Mouse (Mus musculus) ES-Bruce4 (cell line): ENCODE results near the gene Hdac9. TPM values are rescaled to one million over a fixed set of nuclear protein-coding genes. Genes with fewer than 3 reads are reported as not detected.

ENCODE experiments used
- H3K27ac ChIP-seq: 2 replicates; pipeline ENCODE4 v1.5.1; 2012; ENCODE audit warnings: low read length, inconsistent platforms; ENCODE audit not compliant: insufficient read depth
- H3K27me3 ChIP-seq: 2 replicates; pipeline ENCODE4 v1.6.1; 2012; ENCODE audit warnings: mild to moderate bottlenecking, low read length, inconsistent platforms; ENCODE audit not compliant: control insufficient read depth, poor library complexity, insufficient read depth, severe bottlenecking
- H3K36me3 ChIP-seq: 2 replicates; pipeline ENCODE4 v1.6.1; 2012; ENCODE audit warnings: inconsistent platforms, mild to moderate bottlenecking, low read length, moderate library complexity; ENCODE audit not compliant: control insufficient read depth, poor library complexity, insufficient read depth, severe bottlenecking
- H3K4me1 ChIP-seq: one replicate; pipeline ENCODE4 v1.8.1; 2011; ENCODE audit warnings: low read length; ENCODE audit not compliant: control insufficient read depth, insufficient read depth
- H3K4me3 ChIP-seq: 2 replicates; pipeline ENCODE4 v1.5.1; 2011; ENCODE audit warnings: low read depth, mild to moderate bottlenecking, low read length
- H3K9ac ChIP-seq: 2 replicates; pipeline ENCODE4 v1.6.1; 2012; ENCODE audit warnings: low read depth, mild to moderate bottlenecking, inconsistent platforms; ENCODE audit not compliant: poor library complexity, severe bottlenecking
- H3K9me3 ChIP-seq: replicated peaks from 2 replicates; pipeline ENCODE4 v1.6.1; 2012; ENCODE audit warnings: mild to moderate bottlenecking, low read length, inconsistent platforms; ENCODE audit not compliant: control insufficient read depth, poor library complexity, insufficient read depth, severe bottlenecking
- CTCF ChIP-seq: IDR thresholded peaks from one replicate; pipeline ENCODE4 v1.8.1; 2011; ENCODE audit warnings: low read depth, low read length
- EP300 ChIP-seq: IDR thresholded peaks from 2 replicates; pipeline ENCODE4 v1.6.1; 2011; ENCODE audit warnings: low read depth, low read length; ENCODE audit not compliant: insufficient read depth
- POLR2A ChIP-seq: IDR thresholded peaks from one replicate; pipeline ENCODE4 v1.8.1; 2011; ENCODE audit warnings: low read length; ENCODE audit not compliant: insufficient read depth
- polyA plus RNA-seq: library from polyadenylated mRNA; stranded (reverse); fragments of >200 nt; gene quantifications from 2 replicates; pipeline ENCODE4 v1.2.4, GENCODE M21; 2011; ENCODE audit warnings: low read depth; ENCODE audit not compliant: missing spikeins, insufficient read depth, insufficient read length

The Hdac9 gene
- polyA plus RNA-seq, 1 experiment, result 1.6 TPM

- Histone ChIP-seq H3K36me3 (no peaks in the 10 kb centered on the region), H3K9me3 (no peaks in the 10 kb centered on the region), H3K4me1 (no peaks in the 10 kb centered on the region), H3K27ac (no peak overlapping the region), H3K27me3 (no peaks in the 10 kb centered on the region), H3K9ac (no peak overlapping the region), H3K4me3 (no peak overlapping the region)
- no peak for TF ChIP-seq EP300
Measured at GRCm38 (mm10) chr12:34378637-34379036, 538.3 kb downstream of the Hdac9 start.

- H3K27me3 ChIP-seq, result no peaks in the 10 kb centered on the region; the same call in 1 of the 2 replicates
- TF ChIP-seq POLR2A, result no peak
- TF ChIP-seq EP300, result no peak
- no peak for TF ChIP-seq CTCF
- no peak overlapping the region for H3K9ac ChIP-seq
- no peak overlapping the region for H3K27ac ChIP-seq
- H3K4me3 ChIP-seq, result no peak overlapping the region
- no peaks in the 10 kb centered on the region for H3K4me1 ChIP-seq
- H3K9me3 ChIP-seq, result no peaks in the 10 kb centered on the region
- no peaks in the 10 kb centered on the region for H3K36me3 ChIP-seq
Measured at GRCm38 (mm10) chr12:34351906-34352305, 565.0 kb downstream of the Hdac9 start.

- Histone ChIP-seq H3K27me3 (no peaks in the 10 kb centered on the region; the same call in none of the 2 replicates), H3K4me3 (no peak overlapping the region), H3K9ac (no peak overlapping the region), H3K27ac (no peak overlapping the region), H3K4me1 (no peaks in the 10 kb centered on the region), H3K36me3 (no peaks in the 10 kb centered on the region), H3K9me3 (no peaks in the 10 kb centered on the region)
- TF ChIP-seq CTCF (no peak), EP300 (no peak), POLR2A (no peak)
Measured at GRCm38 (mm10) chr12:34347529-34347928, 569.4 kb downstream of the Hdac9 start.

- no peaks in the 10 kb centered on the region for H3K36me3 ChIP-seq
- H3K4me1 ChIP-seq, result no peaks in the 10 kb centered on the region
- TF ChIP-seq EP300 (no peak), CTCF (no peak), POLR2A (no peak)
- H3K27me3 ChIP-seq, result no peaks in the 10 kb centered on the region; the same call in 1 of the 2 replicates
- H3K27ac ChIP-seq, result no peak overlapping the region
- H3K9me3 ChIP-seq, result no peaks in the 10 kb centered on the region
- H3K9ac ChIP-seq, result no peak overlapping the region
- no peak overlapping the region for H3K4me3 ChIP-seq
Measured at GRCm38 (mm10) chr12:34342761-34343160, 574.1 kb downstream of the Hdac9 start.

- Histone ChIP-seq H3K36me3 (no peaks in the 10 kb centered on the region), H3K9ac (no peak overlapping the region), H3K4me3 (no peak overlapping the region), H3K9me3 (no peaks in the 10 kb centered on the region), H3K4me1 (no peaks in the 10 kb centered on the region), H3K27ac (no peak overlapping the region), H3K27me3 (no peaks in the 10 kb centered on the region)
- TF ChIP-seq EP300, result no peak
- TF ChIP-seq POLR2A, result no peak
- TF ChIP-seq CTCF, result no peak
Measured at GRCm38 (mm10) chr12:34338886-34339285, 578.0 kb downstream of the Hdac9 start.

GRCm38 (mm10) chr12:34334455-34335084, 582.3 kb downstream of the Hdac9 start:
- H3K4me1 ChIP-seq, result no peaks in the 10 kb centered on the region
- H3K9ac ChIP-seq, result no peak overlapping the region
- H3K27ac ChIP-seq, result no peak overlapping the region
- no peaks in the 10 kb centered on the region for H3K36me3 ChIP-seq
- no peaks in the 10 kb centered on the region for H3K27me3 ChIP-seq
- no peak overlapping the region for H3K4me3 ChIP-seq
- TF ChIP-seq CTCF, result no peak
- no peak for TF ChIP-seq POLR2A
- TF ChIP-seq EP300, result no peak
- H3K9me3 ChIP-seq, result no peaks in the 10 kb centered on the region
